Mouse (Mus musculus) neutrophil, adult 5-6 weeks (primary cell): ENCODE results near the gene Gm1043. TPM values are rescaled to one million over a fixed set of nuclear protein-coding genes. Genes with fewer than 3 reads are reported as not detected.

Experiments used
- ATAC-seq: fragments of 151-379, 151-347 bp; 2 replicates; pipeline ENCODE4 v1.8.0; 2017; ENCODE audit warnings: mild to moderate bottlenecking, moderate TSS enrichment; ENCODE audit not compliant: insufficient number of reproducible peaks, poor library complexity, low FRiP score, severe bottlenecking; ENCODE audit errors: extremely low read depth
- total RNA-seq: library from RNA; stranded (forward); fragments of 200-1000 nt; gene quantifications from 2 replicates; pipeline ENCODE4 v1.2.3, GENCODE M21; 2017

The Gm1043 gene
- total RNA-seq, 1 experiment from 2014 or later = 9.0 TPM

DNA sequence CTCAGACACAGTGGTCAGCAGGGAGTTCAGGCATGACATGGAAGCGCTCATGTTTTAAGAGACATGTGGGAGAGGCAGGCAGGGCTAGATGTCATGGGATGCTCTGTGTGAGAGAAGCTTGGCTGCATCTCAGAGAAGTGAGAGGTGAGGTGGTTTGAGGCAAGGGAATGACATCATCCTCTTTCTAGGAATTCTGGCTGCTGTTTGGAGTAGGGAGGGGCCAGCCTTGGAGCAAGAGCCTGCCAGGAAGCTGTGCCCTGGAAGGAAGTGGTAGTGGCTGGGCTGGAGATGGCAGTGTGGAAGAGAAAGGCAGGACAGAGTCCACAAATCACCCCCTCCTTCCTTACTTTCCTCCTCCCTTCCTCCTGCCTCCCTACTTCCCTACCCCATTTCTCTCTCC is 140.5 kb downstream of the Gm1043 start:
- no peak for ATAC-seq

DNA sequence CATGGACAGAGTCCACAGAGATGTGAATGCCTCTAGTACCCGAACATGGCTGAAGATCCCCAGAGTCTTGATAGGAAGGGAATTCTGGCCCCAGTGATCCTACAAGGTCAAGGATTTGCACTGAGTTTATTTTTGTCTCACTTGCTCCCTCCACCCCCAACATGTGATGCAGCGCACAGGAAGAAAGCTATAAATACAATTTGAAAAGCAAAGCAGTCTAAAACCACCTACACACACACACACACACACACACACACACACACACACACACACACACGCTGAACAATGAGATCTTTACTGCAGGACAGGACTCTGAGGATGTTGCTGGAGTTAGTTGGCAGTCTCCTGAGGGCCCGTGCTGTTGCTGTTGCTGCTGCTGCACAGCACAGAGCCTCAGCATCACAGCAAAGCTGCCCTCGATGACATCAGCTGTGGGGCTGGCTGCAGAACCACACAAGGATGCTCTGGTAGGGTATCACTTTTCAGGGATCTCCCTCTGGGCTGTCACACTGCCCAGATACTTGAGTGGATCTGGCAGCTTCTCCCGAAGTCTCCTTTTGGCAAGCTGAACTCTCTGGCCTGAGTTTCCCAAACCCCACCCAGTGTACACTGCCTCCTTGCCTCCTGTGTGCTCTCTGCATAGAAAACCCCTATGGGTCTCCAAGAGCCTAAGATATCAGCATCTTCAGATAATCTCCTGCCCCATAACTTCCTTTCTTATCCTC is 142.9 kb downstream of the Gm1043 start:
- ATAC-seq = no peak

DNA sequence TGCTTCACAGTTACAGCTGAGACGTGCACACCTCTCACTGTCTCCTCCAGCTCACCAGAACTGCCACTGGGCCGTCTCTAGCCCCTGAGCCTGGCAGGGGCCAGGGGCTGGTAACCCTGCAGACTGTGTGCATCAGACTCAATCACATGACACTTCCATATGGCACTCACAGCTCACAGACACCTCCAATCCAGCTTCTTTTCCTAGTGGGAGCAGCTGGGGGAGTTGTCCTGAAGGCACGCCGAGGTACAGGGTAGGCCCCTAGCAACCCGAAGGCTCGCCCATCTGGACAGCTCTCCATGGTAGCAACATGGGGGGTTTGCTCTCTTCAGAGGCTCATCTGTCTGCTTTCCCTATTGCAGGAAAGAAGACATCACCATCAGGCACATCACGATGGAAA is 143.7 kb downstream of the Gm1043 start:
- ATAC-seq = no peak

DNA sequence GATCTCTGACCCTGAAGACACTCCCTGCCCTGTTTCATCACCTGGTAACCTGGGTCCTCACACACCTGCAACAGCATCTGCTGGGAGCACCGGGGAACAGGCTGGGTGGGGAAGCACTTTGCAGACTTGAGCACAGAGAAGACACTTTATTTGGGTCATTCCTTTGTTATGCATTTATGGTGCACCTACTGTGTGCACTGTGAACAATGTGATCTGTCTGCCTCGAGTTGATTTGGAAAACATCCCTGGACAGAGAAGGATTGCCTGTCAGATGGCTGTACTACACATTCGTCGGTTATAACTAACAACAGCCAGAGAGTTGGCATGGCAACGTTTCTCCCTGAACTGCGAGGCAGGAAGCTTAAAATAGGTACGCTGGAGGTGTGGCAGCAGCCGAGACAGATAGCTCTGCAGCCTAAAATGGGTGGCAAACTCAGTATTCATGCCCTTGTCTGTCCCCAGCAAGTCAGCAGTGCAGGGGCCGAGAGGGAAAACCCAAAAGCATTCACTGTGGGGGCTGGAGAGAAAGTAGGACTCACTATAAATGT is 147.9 kb downstream of the Gm1043 start:
- no peak for ATAC-seq

- no peak for ATAC-seq
Observed at GRCm38 (mm10) chr5:37238654-37239053, 153.5 kb downstream of the Gm1043 start.

- ATAC-seq = no peak
Observed at GRCm38 (mm10) chr5:37240550-37240949, 155.4 kb downstream of the Gm1043 start.

- no peak for ATAC-seq
Observed at GRCm38 (mm10) chr5:37241224-37241623, 156.1 kb downstream of the Gm1043 start.

DNA sequence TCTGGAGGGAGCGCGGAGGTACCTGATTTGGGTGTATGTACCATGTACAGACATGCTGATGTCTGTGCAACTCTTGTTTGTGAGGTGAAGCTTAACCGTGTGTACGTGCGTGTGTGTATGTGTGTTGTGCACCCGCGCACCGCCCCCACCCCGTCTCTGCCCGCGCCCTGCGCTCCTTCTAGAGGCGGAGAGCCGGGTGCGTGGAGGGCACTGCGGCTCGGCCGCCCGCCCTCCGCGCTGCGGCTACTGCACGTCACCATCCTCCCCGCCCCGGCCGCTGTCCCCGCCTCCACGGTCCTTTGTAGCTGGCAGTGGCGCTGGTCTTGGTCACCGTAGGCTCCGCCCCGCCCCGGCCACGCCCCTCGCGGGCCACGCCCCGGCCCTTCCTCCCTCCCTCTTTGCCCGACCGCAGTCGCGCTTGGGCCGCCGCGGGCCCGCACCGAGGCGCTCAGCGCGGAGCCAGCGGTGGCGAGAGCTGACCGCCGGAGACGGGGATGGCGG is 156.5 kb downstream of the Gm1043 start, which contains the start of gene Crmp1:
Gene Crmp1 (plus strand): TSS at position 290 of the 501 bp plus-strand sequence.
- ATAC-seq = no peak

DNA sequence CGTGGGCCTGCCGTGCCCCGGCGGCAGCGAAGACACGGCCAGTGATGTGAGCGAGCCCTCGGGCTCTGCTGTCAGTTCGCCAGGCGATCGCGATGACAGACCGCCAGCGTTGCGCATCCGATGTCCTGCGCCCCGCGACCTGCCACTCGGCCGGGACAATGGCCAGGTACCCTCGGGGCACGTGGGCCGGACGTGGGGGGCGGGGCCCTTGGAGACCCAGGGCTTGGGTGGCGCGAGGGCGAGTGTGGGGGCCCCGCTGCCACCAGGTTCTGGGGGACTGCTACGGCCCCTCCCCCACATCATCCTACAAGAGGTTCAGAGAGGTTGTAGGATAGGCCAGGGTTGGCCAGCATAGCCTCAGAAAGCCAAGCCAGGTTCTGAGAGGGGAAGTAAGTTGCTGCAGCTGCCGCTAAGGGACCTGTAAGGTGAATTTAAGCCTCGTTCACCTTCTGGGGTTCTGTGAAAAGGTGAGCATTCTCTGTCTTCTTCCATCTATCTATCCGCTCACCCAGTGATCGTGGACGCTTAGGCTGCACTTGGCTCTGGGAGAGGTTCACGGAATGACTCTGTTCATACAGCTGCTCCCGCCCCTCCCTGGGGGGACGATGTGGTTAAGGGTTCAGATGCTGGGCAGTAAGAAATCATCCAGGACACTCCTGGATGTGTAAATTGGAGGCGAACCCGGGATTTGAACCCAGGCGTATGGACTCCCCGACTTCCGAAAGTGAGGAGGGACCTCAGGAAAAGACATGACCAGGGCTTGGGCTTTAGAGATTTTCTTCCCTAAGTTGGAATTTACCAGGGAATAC is 157.4 kb downstream of the Gm1043 start:
- ATAC-seq = no peak

- no peak for ATAC-seq
Observed at GRCm38 (mm10) chr5:37243169-37243886, 158.2 kb downstream of the Gm1043 start.

GRCm38 (mm10) chr5:37244161-37244560 is 159.0 kb downstream of the Gm1043 start:
- ATAC-seq = no peak

GRCm38 (mm10) chr5:37244666-37245242 is 159.6 kb downstream of the Gm1043 start:
- ATAC-seq = no peak

DNA sequence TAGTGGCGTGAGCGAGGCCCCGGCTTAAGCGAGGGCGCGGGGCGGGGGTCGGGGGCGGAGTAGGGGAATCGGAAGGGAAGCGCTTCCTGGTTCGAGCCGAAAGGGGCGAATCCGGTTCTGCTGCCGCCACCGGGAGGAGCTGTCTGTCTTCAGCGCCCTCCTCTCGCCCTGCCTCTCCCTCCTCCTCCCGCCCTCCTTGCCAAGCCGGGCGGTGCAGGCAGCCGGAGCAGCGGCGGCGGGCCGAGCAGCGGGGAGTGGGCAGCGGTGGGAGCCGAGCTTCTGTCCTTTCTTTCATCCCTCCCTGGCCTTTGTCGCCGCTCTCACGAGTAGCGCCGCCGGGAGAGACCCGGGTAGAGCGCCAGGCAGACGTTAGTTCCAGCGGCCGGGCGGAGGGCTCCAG is 160.5 kb downstream of the Gm1043 start:
- no peak for ATAC-seq

DNA sequence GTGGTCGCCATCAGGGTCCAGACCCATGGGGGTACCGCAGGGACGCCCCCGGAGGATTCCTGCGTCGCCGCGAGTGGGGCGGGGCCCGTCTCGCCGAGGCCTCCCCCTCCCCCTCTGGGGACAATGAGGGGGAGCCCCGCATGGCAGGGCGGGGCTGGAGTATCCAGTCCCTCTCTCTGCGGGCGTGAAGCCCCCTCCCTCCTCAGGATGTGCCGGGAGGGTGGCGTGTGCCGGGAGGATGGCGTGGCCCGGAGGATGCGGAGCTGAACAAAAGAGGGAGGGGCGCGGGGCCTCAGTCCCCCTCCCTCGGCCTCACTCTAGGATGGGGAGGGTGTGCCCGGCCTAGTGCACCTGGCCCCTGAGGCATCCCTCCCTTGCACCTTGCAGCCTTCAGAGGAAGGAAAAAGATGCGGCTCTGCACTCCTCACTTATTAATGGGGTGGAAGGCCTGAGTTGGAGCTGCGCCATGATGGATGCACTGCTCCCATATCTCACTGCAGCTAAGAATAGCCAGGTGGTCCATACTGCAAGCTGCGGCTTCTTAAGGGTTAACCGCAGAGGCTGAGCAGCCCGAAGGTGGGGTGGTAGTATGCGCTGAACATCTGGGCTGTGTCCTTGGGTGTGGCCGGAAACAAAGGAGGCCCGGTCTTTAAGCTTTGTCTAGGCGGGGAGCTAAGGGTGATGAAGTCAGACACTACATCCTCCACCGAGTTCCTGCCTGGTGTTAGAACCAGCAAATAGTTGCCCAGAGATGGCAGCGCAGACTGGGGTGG is 161.2 kb downstream of the Gm1043 start:
- ATAC-seq = no peak

DNA sequence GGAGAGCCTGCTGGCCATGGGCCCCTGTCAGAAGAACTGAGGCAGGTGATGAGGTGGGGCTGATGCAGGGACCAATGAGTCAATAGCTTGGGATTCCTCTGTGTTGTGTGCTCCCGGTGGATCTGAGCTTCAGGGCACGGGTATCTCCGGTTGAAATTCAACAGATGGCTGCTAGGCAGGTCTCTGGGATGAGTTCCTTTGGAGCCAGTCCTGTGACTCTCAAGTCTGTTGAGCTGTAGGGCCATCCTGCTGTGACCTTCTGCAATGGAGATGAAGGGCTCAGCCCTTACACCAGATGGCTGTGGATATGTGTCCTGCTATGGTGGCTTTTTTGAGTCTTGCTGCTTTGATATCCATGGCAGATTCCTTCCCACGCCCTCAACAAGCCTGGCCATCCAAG is 162.3 kb downstream of the Gm1043 start:
- ATAC-seq = no peak

DNA sequence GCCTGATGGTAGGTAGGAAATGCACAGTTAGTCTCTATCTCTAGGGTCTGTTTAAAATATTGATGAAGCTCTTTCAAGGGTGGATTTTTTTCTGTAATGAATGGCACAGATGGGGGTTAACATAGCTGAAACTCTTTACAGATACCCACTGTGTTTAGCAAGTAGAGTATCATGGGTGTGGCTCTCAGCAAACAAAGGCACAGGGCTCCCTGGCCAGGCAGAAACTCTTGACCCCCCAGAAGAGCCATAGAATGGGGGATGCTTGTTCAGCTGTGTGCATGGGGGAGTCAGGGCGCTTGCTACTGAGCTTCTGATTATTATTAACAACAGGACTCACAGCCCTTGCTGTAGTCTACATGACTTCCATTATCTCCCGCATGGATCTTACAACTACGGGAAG is 163.7 kb downstream of the Gm1043 start:
- no peak for ATAC-seq

DNA sequence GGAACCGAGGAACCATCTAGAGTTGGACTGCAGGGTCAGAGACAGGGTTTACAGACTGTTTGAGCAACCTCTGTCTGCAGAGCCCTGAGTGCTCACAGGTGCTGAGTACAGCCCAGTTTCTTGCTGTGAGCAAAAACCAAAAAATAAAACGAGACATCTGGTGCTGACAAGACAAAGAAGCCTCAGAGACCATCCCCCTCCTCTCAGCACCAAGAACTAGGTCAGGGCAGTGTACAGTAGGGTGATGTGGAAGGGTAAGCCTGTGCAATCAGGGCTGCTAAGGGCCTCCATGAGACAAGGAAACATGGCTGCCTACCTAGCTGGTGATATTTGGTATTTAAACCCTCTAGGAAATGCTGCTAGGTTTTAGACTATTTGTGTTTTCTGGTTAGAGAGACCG is 166.4 kb downstream of the Gm1043 start:
- ATAC-seq = no peak

- ATAC-seq = no peak
Observed at GRCm38 (mm10) chr5:37252101-37252804, 167.1 kb downstream of the Gm1043 start.
